Mouse (Mus musculus) urinary bladder, postnatal 36 days (tissue): Measurements from ENCODE around the gene Dnajc10.

ENCODE experiments used
- DNase-seq, 2 experiments: peaks; one replicate each; pipeline ENCODE4 v3.0.0; 2022; ENCODE audit warnings: low spot score in 2 of 2, mixed read lengths in 1 of 2

Dnajc10 gene

DNA sequence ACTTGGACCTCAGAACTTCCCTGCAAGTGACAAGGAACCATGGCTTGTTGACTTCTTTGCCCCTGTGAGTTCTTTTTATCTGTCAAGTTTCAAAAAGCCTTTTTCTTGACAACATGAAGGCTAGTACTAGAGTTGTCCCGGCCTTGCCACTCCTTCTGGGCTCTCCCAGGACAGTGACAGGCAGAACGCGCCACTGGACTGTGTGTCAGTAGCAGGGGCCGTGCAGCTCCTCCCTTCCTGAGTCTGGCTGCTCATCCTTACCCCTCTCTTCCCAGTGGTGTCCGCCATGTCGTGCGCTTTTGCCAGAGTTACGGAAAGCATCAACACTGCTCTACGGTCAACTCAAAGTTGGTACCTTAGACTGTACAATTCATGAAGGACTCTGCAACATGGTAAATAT, 25.3 kb downstream of the Dnajc10 start:
- DNase-seq, result no peak

DNA sequence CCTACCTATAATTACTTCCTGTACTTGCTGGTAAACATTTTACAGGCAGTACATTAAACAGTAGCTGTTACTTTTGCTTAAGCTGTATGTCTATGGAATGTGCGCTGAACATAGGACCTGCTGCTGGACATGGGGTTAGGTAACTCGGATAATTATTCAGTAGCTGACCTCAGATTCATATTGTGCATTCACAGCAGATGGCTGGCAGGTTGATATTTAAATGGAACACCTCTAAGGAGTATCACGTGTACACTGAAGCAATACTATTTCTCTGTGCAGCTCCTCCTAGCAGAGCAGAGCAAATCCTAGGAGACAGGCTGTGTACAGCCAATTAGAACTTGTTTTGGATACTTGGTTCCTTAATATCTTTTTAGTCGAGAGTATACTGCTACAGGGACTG, 39.3 kb downstream of the Dnajc10 start:
- no peak for DNase-seq

- no peak for DNase-seq
Observed at GRCm38 (mm10) chr2:80356656-80357231, 41.5 kb downstream of the Dnajc10 start.

GRCm38 (mm10) chr2:80371458-80371857, 56.2 kb downstream of the Dnajc10 start:
- DNase-seq, result no peak

DNA sequence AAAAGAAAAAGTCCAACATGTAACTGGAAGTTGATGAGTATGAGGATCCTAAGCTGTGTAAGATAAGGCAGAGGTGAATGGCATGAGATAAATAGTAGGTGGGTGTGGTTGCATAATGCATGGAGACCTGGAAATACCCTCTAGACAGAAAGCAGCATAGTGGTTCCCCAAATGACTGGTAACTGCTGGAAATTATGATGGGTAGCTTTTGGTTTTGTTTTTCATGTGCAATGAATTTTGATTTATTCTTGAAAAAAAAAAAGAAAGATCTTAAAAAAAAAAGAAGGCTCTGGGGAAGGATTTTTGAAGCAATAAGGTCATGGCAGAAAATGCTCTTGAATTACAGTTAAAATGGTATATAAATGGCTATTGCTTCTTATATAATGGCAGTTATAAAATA, 59.6 kb downstream of the Dnajc10 start:
- no peak for DNase-seq

DNA sequence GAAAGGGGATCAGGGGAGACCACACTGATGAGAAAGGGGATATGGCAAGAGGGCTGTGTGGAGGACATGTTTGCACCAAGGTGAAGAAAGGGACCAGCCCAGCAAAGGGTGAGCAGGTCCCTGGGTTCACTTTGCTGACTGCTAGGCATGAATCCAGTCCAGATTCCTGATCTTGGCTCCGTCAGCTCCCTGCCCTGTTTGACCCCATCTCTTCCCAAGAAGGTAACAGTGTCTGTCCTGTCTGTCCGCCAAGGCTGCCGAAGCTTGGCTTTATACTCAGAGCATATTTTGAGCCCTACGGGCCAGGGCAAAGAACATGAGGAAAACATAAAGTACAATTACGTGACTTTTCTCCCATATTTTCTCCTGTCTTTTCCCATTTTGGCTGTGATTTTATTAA, 64.6 kb downstream of the Dnajc10 start:
- no peak for DNase-seq

- no peak for DNase-seq
Observed at GRCm38 (mm10) chr2:80384447-80384846, 69.2 kb downstream of the Dnajc10 start.

GRCm38 (mm10) chr2:80386255-80386654, 71.0 kb downstream of the Dnajc10 start:
- DNase-seq, result no peak

DNA sequence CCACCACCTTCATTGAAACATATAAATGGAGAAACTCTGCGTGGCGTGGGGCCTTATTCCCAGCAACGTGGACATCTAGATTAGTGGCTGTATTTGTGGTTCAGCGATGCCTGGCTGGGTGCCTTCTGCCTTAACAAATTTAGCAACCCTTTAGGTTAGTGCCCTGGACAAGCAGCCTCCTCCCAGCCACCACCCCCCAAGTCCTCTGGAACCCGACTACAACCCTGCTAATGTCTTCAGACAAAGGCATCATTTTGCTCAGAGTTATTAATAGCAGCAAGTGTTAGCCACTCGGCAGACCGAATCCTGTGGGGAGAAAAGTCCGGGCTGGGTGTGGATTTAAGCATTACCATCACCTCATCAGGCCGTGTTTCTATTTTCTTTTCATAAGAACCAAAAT, 72.4 kb downstream of the Dnajc10 start:
- no peak for DNase-seq

DNA sequence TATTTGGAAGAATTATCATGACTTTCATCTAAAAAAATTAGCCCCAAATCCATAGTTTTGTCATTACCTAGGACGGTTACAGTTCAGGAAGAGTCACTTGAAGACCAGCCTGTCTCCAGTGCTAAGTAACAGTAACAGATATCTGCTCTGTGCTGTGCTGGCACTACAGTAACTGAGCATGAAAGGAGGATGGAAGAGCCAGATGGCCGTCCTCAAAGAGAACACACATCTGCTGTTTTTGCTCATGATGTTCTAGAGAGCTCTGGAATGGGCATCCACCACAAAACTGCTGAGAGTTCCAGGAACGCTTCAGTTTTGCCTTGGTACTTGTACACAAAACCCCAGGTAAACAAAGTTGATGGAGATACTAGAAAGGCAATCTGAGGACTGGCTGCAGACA, 73.1 kb downstream of the Dnajc10 start:
- DNase-seq, result no peak

GRCm38 (mm10) chr2:80396057-80396456, 80.8 kb downstream of the Dnajc10 start:
- DNase-seq, result no peak

- no peak for DNase-seq
Observed at GRCm38 (mm10) chr2:80396864-80397263, 81.6 kb downstream of the Dnajc10 start.

- DNase-seq, result no peak
Observed at GRCm38 (mm10) chr2:80398595-80399099, 83.4 kb downstream of the Dnajc10 start.
